Mouse (Mus musculus) liver, embryonic 14.5 days (tissue): ENCODE measurements around the gene Ahnak.

Experiments
- CTCF ChIP-seq: IDR thresholded peaks from 2 replicates; pipeline ENCODE4 v1.5.1; 2016; ENCODE audit warnings: antibody characterized with exemption, low read depth, control low read depth
- EP300 ChIP-seq: IDR thresholded peaks from 2 replicates; pipeline ENCODE4 v1.6.1; 2016; ENCODE audit warnings: antibody characterized with exemption, low read depth

- TF ChIP-seq EP300 = no peak
- no peak for TF ChIP-seq CTCF
Measured at GRCm38 (mm10) chr19:9039266-9039665, 50.2 kb downstream of the Ahnak start.
